Mouse (Mus musculus) testis, adult 2 months (tissue): Measurements from ENCODE around the gene Pax5.

Source experiments
- CTCF ChIP-seq: fragments of 200-500 bp; IDR thresholded peaks from 2 replicates; pipeline ENCODE4 v1.5.1; 2012; ENCODE audit warnings: low read depth, mild to moderate bottlenecking, inconsistent platforms, low read length, moderate library complexity; ENCODE audit not compliant: control insufficient read depth, insufficient read depth, insufficient replicate concordance
- POLR2A ChIP-seq: fragments of 200-500 bp; IDR thresholded peaks from 2 replicates; pipeline ENCODE4 v1.6.1; 2012; ENCODE audit warnings: low read depth, mild to moderate bottlenecking, inconsistent platforms, low read length, moderate library complexity; ENCODE audit not compliant: control insufficient read depth

GRCm38 (mm10) chr4:44597965-44598364 lies 112.3 kb downstream of the Pax5 start:
- TF ChIP-seq POLR2A (no peak), CTCF (no peak)
